ENCODE assay signal across 8 mouse cellular contexts in genomic region chr11:98357396-98358160, GRCm38 (mm10). TPM values are rescaled to one million over a fixed set of nuclear protein-coding genes. Genes with fewer than 3 reads are reported as not detected.
DNase-seq lines count a peak whose midpoint lies in the region; ATAC-seq and TF ChIP-seq lines count a peak whose summit lies in the region.

No protein-coding gene starts in this region.

- ATAC-seq in embryonic facial prominence, embryonic 11.5 days (replicated peaks; ENCODE audit: insufficient number of reproducible peaks, low FRiP score, low TSS enrichment, low read depth), result no peak
- no peak for ATAC-seq in hindbrain, postnatal 0 days

- no peaks in the 10 kb centered on the region for H3K9me3 ChIP-seq in heart, embryonic 10.5 days
- H3K9me3 ChIP-seq in embryonic facial prominence, embryonic 11.5 days (replicated peaks; ENCODE audit: control insufficient read depth, low read length), result no peaks in the 10 kb centered on the region
- H3K9me3 ChIP-seq in hindbrain, postnatal 0 days (ENCODE audit: low read length), result no peaks in the 10 kb centered on the region

- intact Hi-C loops in heart, postnatal 36 days (cut with DNase I), result no loop called here
- intact Hi-C loops in left cerebral cortex, postnatal 10 days (cut with DNase I), result no loop called here

- peaks cover 43% of the 10 kb centered on the region for H3K79me2 ChIP-seq in macrophage (ENCODE audit: inconsistent target)

- peak overlapping the region; percentile 95 for H3K27ac ChIP-seq in heart, embryonic 10.5 days
- H3K27ac ChIP-seq in embryonic facial prominence, embryonic 11.5 days (replicated peaks; ENCODE audit: low read depth, low read length), result peak overlapping the region; percentile 52; the same call in 1 of the 2 replicates
- H3K27ac ChIP-seq in hindbrain, postnatal 0 days, result peak overlapping the region; percentile 91
- peak overlapping the region; percentile 73 for H3K27ac ChIP-seq in macrophage

- no peak for DNase-seq in heart, embryonic 10.5 days (ENCODE audit: low spot score)
- no peak for DNase-seq in heart, postnatal 36 days
- DNase-seq in embryonic facial prominence, embryonic 11.5 days (ENCODE audit: low spot score), result peak; percentile 15
- no peak for DNase-seq in hindbrain, postnatal 0 days (ENCODE audit: low spot score)
- no peak for DNase-seq in embryo, embryonic 11 days
- DNase-seq in right cerebral cortex, postnatal 4 days, result no peak
- DNase-seq in left cerebral cortex, postnatal 10 days (ENCODE audit: extremely low spot score in 1 of 2, low spot score in 2 of 2), result no peak

- H3K4me3 ChIP-seq in heart, embryonic 10.5 days, result peak overlapping the region; percentile 84
- H3K4me3 ChIP-seq in embryonic facial prominence, embryonic 11.5 days (ENCODE audit: low read depth, low read length), result peak overlapping the region; percentile 65
- peak overlapping the region; percentile 71 for H3K4me3 ChIP-seq in hindbrain, postnatal 0 days (ENCODE audit: low read length)
- H3K4me3 ChIP-seq in macrophage (ENCODE audit: inconsistent target), result peak overlapping the region; percentile 35

- WGBS in heart, embryonic 10.5 days, result 8% methylated on average over 13 of the region's 13 CpGs
- 10% methylated on average over 13 of the region's 13 CpGs for WGBS in embryonic facial prominence, embryonic 11.5 days
- WGBS in hindbrain, postnatal 0 days, result 12% methylated on average over 13 of the region's 13 CpGs
- 20% methylated on average over 13 of the region's 13 CpGs for whole genome bisulfite sequencing in macrophage (ENCODE audit: missing documents)

- H3K4me1 ChIP-seq in heart, embryonic 10.5 days, result peaks cover 60% of the 10 kb centered on the region
- peaks cover 7% of the 10 kb centered on the region for H3K4me1 ChIP-seq in embryonic facial prominence, embryonic 11.5 days (ENCODE audit: control insufficient read depth, insufficient read depth, low read length)
- peaks cover 7% of the 10 kb centered on the region for H3K4me1 ChIP-seq in hindbrain, postnatal 0 days (ENCODE audit: insufficient read depth, low read length)

- H3K4me2 ChIP-seq in embryonic facial prominence, embryonic 11.5 days (ENCODE audit: low read depth, low read length), result peak overlapping the region; percentile 33
- H3K4me2 ChIP-seq in hindbrain, postnatal 0 days (ENCODE audit: low read depth, low read length), result peak overlapping the region; percentile 86

- peaks cover 31% of the 10 kb centered on the region for H3K27me3 ChIP-seq in heart, embryonic 10.5 days (ENCODE audit: insufficient read depth, poor library complexity, severe bottlenecking)
- peaks cover 3% of the 10 kb centered on the region for H3K27me3 ChIP-seq in embryonic facial prominence, embryonic 11.5 days (ENCODE audit: control insufficient read depth, insufficient read depth, low read length)
- H3K27me3 ChIP-seq in hindbrain, postnatal 0 days (ENCODE audit: insufficient read depth, low read length), result 0 out of 2 replicates have a peak, but pooled peaks cover 5% of the 10 kb centered on the region

- peaks cover 4% of the 10 kb centered on the region; the same call in 1 of the 2 replicates for H3K36me3 ChIP-seq in heart, embryonic 10.5 days
- H3K36me3 ChIP-seq in embryonic facial prominence, embryonic 11.5 days (replicated peaks; ENCODE audit: control insufficient read depth, insufficient read depth, low read depth, low read length), result no peaks in the 10 kb centered on the region
- no peaks in the 10 kb centered on the region for H3K36me3 ChIP-seq in hindbrain, postnatal 0 days (ENCODE audit: insufficient read depth, low read length)
- H3K36me3 ChIP-seq in macrophage (ENCODE audit: inconsistent target), result no peaks in the 10 kb centered on the region

- no peak for TF ChIP-seq CTCF in hindbrain, postnatal 0 days (IDR thresholded peaks at IDR 0.05; ENCODE audit: low read depth)

- peak overlapping the region; percentile 72 for H3K9ac ChIP-seq in embryonic facial prominence, embryonic 11.5 days (replicated peaks; ENCODE audit: low read length)
- H3K9ac ChIP-seq in hindbrain, postnatal 0 days (replicated peaks; ENCODE audit: low read length), result 0 out of 2 replicates have a peak overlapping the region, but pooled peaks have one; percentile 18

RNA-seq across cellular contexts. Expression of gene Stard3, which starts 0.6 kb away (rescaled TPM):
- 51.0 and 53.0 TPM in 2 replicates for polyA plus RNA-seq in heart, embryonic 10.5 days (2016; fragmentation: Nextera tagmentation; extraction: Ambion mirVana)
- 10 to 100 TPM; 21.5 to 26.8 TPM for total RNA-seq in heart, postnatal 36 days (2021)
- polyA plus RNA-seq in embryonic facial prominence, embryonic 11.5 days (2014; fragmentation: Nextera tagmentation; extraction: Ambion mirVana), result 31.1 and 33.8 TPM in 2 replicates
- 44.0 and 52.4 TPM in 2 replicates for total RNA-seq in hindbrain, postnatal 0 days (2014; rRNA removed)
- polyA plus RNA-seq in hindbrain, postnatal 0 days (2015; fragmentation: Nextera tagmentation; extraction: Ambion mirVana), result 28.4 and 31.9 TPM in 2 replicates
- total RNA-seq in macrophage (2018; cell fraction: chromatin; rRNA removed), result 100 to 1,000 TPM in 23 of 26 experiments, 10 to 100 TPM in 3; 73.9 to 360 (median 196) TPM
- 100 to 1,000 TPM in 12 of 26 experiments, 10 to 100 TPM in 14; 41.3 to 161 (median 80.8) TPM for total RNA-seq in macrophage (2018; cell fraction: cytosol; rRNA removed)
- 100 to 1,000 TPM in 21 of 26 experiments, 10 to 100 TPM in 5; 73.3 to 269 (median 171) TPM for total RNA-seq in macrophage (2018; cell fraction: nucleus; rRNA removed)
- 39.6 to 84.6 TPM (median 53.0 TPM) in 3 replicates for polyA plus RNA-seq in macrophage (2018)
- total RNA-seq in left cerebral cortex, postnatal 10 days (2021), result 10 to 100 TPM; 19.8 to 20.2 TPM

RNA-seq across cellular contexts. Expression of gene Ppp1r1b, which starts 9.4 kb away (rescaled TPM):
- 8.1 and 20.1 TPM in 2 replicates for polyA plus RNA-seq in heart, embryonic 10.5 days (2016; fragmentation: Nextera tagmentation; extraction: Ambion mirVana)
- 1 to 10 TPM; 4.6 to 7.0 TPM for total RNA-seq in heart, postnatal 36 days (2021)
- 0.24 and 0.31 TPM in 2 replicates for polyA plus RNA-seq in embryonic facial prominence, embryonic 11.5 days (2014; fragmentation: Nextera tagmentation; extraction: Ambion mirVana)
- total RNA-seq in hindbrain, postnatal 0 days (2014; rRNA removed), result 1.3 and 3.5 TPM in 2 replicates
- polyA plus RNA-seq in hindbrain, postnatal 0 days (2015; fragmentation: Nextera tagmentation; extraction: Ambion mirVana), result 18.0 and 19.1 TPM in 2 replicates
- not detected for total RNA-seq in macrophage (2018; cell fraction: chromatin; rRNA removed)
- total RNA-seq in macrophage (2018; cell fraction: cytosol; rRNA removed), result not detected
- not detected for total RNA-seq in macrophage (2018; cell fraction: nucleus; rRNA removed)
- not detected in 3 replicates for polyA plus RNA-seq in macrophage (2018)
- 100 to 1,000 TPM in 1 of 2 experiments, 10 to 100 TPM in 1; 59.5 to 126 TPM for total RNA-seq in left cerebral cortex, postnatal 10 days (2021)

RNA-seq across cellular contexts. Expression of gene Tcap, which starts 26.0 kb away (rescaled TPM):
- 86.0 and 159 TPM in 2 replicates for polyA plus RNA-seq in heart, embryonic 10.5 days (2016; fragmentation: Nextera tagmentation; extraction: Ambion mirVana)
- total RNA-seq in heart, postnatal 36 days (2021), result 1,000 to 10,000 TPM; 1,783 to 3,188 TPM
- 0.29 and 0.46 TPM in 2 replicates for polyA plus RNA-seq in embryonic facial prominence, embryonic 11.5 days (2014; fragmentation: Nextera tagmentation; extraction: Ambion mirVana)
- total RNA-seq in hindbrain, postnatal 0 days (2014; rRNA removed), result 0.26 and 4.4 TPM in 2 replicates
- polyA plus RNA-seq in hindbrain, postnatal 0 days (2015; fragmentation: Nextera tagmentation; extraction: Ambion mirVana), result not detected in 2 replicates
- 1 to 10 TPM in 15 of 26 experiments, under 1 TPM in 2, not detected in 9; 0.86 to 3.2 (median 1.7) TPM for total RNA-seq in macrophage (2018; cell fraction: chromatin; rRNA removed)
- total RNA-seq in macrophage (2018; cell fraction: cytosol; rRNA removed), result under 1 TPM in 2 of 26 experiments, not detected in 24; 0.24 to 0.31 TPM
- 1 to 10 TPM in 15 of 26 experiments, under 1 TPM in 7, not detected in 4; 0.69 to 3.3 (median 1.2) TPM for total RNA-seq in macrophage (2018; cell fraction: nucleus; rRNA removed)
- polyA plus RNA-seq in macrophage (2018), result 0.16 TPM in 1 of 3 replicates, not detected in the others
- total RNA-seq in left cerebral cortex, postnatal 10 days (2021), result 1 to 10 TPM; 5.4 to 6.9 TPM

RNA-seq across cellular contexts. Expression of gene Neurod2, which starts 28.1 kb away (rescaled TPM):
- polyA plus RNA-seq in heart, embryonic 10.5 days (2016; fragmentation: Nextera tagmentation; extraction: Ambion mirVana), result not detected in 2 replicates
- not detected for total RNA-seq in heart, postnatal 36 days (2021)
- 0.13 and 0.24 TPM in 2 replicates for polyA plus RNA-seq in embryonic facial prominence, embryonic 11.5 days (2014; fragmentation: Nextera tagmentation; extraction: Ambion mirVana)
- total RNA-seq in hindbrain, postnatal 0 days (2014; rRNA removed), result 87.0 and 93.2 TPM in 2 replicates
- 30.7 and 34.3 TPM in 2 replicates for polyA plus RNA-seq in hindbrain, postnatal 0 days (2015; fragmentation: Nextera tagmentation; extraction: Ambion mirVana)
- not detected for total RNA-seq in macrophage (2018; cell fraction: chromatin; rRNA removed)
- not detected for total RNA-seq in macrophage (2018; cell fraction: cytosol; rRNA removed)
- total RNA-seq in macrophage (2018; cell fraction: nucleus; rRNA removed), result not detected
- polyA plus RNA-seq in macrophage (2018), result not detected in 3 replicates
- total RNA-seq in left cerebral cortex, postnatal 10 days (2021), result 10 to 100 TPM; 63.4 to 67.0 TPM

RNA-seq across cellular contexts. Expression of gene Pnmt, which starts 28.7 kb away (rescaled TPM):
- polyA plus RNA-seq in heart, embryonic 10.5 days (2016; fragmentation: Nextera tagmentation; extraction: Ambion mirVana), result 5.0 and 5.1 TPM in 2 replicates
- 1 to 10 TPM in 1 of 2 experiments, under 1 TPM in 1; 0.76 to 1.6 TPM for total RNA-seq in heart, postnatal 36 days (2021)
- polyA plus RNA-seq in embryonic facial prominence, embryonic 11.5 days (2014; fragmentation: Nextera tagmentation; extraction: Ambion mirVana), result 0.18 and 0.24 TPM in 2 replicates
- total RNA-seq in hindbrain, postnatal 0 days (2014; rRNA removed), result 1.2 and 5.4 TPM in 2 replicates
- 5.4 and 5.5 TPM in 2 replicates for polyA plus RNA-seq in hindbrain, postnatal 0 days (2015; fragmentation: Nextera tagmentation; extraction: Ambion mirVana)
- not detected for total RNA-seq in macrophage (2018; cell fraction: chromatin; rRNA removed)
- not detected for total RNA-seq in macrophage (2018; cell fraction: cytosol; rRNA removed)
- total RNA-seq in macrophage (2018; cell fraction: nucleus; rRNA removed), result not detected
- not detected in 3 replicates for polyA plus RNA-seq in macrophage (2018)
- 1 to 10 TPM in 1 of 2 experiments, under 1 TPM in 1; 0.61 to 1.1 TPM for total RNA-seq in left cerebral cortex, postnatal 10 days (2021)

Comparison
In these comparisons a context has a peak if more than half of its experiments do, and no peak if none do; other contexts are left out.
1. RNA of gene Tcap, which starts 26.0 kb away (polyA plus RNA-seq): 86.0 to 159 TPM in heart, embryonic 10.5 days; 0.29 to 0.46 TPM in embryonic facial prominence, embryonic 11.5 days, 0.16 TPM in macrophage and not detected in hindbrain, postnatal 0 days; every median in the first group is over 10 times any median in the second.
2. Peak in every context shown above with its lines, with median percentiles within 50 percentile points of each other: H3K27ac ChIP-seq and H3K4me3 ChIP-seq.